Mouse (Mus musculus) limb, embryonic 13.5 days (tissue): Measurements from ENCODE around the gene Mcemp1. TPM values are rescaled to one million over a fixed set of nuclear protein-coding genes. Genes with fewer than 3 reads are reported as not detected.

Experiments
- ATAC-seq: fragments of 200-750 bp; cut with Nextera tagmentation; 2 replicates; pipeline ENCODE4 v1.8.0; 2017; ENCODE audit warnings: low read depth, moderate number of reproducible peaks, moderate TSS enrichment; ENCODE audit not compliant: low FRiP score
- H3K27ac ChIP-seq: fragments of 300-500 bp; sonication (generic); 2 replicates; pipeline ENCODE4 v1.5.1; 2015; ENCODE audit warnings: inconsistent platforms, mild to moderate bottlenecking, moderate library complexity
- H3K27me3 ChIP-seq: fragments of 300-500 bp; sonication (generic); 2 replicates; pipeline ENCODE4 v1.6.1; 2015; ENCODE audit warnings: mild to moderate bottlenecking, inconsistent platforms
- H3K36me3 ChIP-seq: fragments of 300-500 bp; sonication (generic); 2 replicates; pipeline ENCODE4 v1.6.1; 2015; ENCODE audit warnings: inconsistent platforms, mild to moderate bottlenecking, moderate library complexity
- H3K4me1 ChIP-seq: fragments of 300-500 bp; sonication (generic); 2 replicates; pipeline ENCODE4 v1.6.1; 2015; ENCODE audit warnings: inconsistent platforms
- H3K4me2 ChIP-seq: fragments of 300-500 bp; sonication (generic); replicated peaks from 2 replicates; pipeline ENCODE4 v1.6.1; 2015; ENCODE audit warnings: inconsistent platforms, mild to moderate bottlenecking, moderate library complexity
- H3K4me3 ChIP-seq: fragments of 300-500 bp; sonication (generic); 2 replicates; pipeline ENCODE4 v1.5.1; 2015; ENCODE audit warnings: moderate library complexity, mild to moderate bottlenecking, inconsistent platforms
- H3K9ac ChIP-seq: fragments of 300-500 bp; sonication (generic); 2 replicates; pipeline ENCODE4 v1.6.1; 2015; ENCODE audit warnings: mild to moderate bottlenecking, inconsistent platforms
- H3K9me3 ChIP-seq: fragments of 300-500 bp; sonication (generic); 2 replicates; pipeline ENCODE4 v1.6.1; 2016; ENCODE audit warnings: inconsistent platforms
- WGBS: fragments of 180-500 bp; shearing (Covaris S2); methylation state at CpG from one replicate; pipeline ENCODE4 v1.1.7; 2015; 5-methylcytosine and 5-hydroxymethylcytosine counted together
- polyA plus RNA-seq: library from polyadenylated mRNA; unstranded; fragments of >200 nt; fragmentation: Nextera tagmentation; extraction: Ambion mirVana; gene quantifications from 2 replicates; pipeline ENCODE4 v1.2.1, GENCODE M21; 2015

Mcemp1 gene
- polyA plus RNA-seq, result 0.17 TPM in 1 of 2 replicates, not detected in the other

GRCm38 (mm10) chr8:3665507-3665906 lies at the start of gene Mcemp1:
TSS of gene Mcemp1 (plus strand) at chr8:3665754.
- Histone ChIP-seq H3K4me1 (no peaks in the 10 kb centered on the region), H3K27ac (no peak within 1 kb of the TSS), H3K27me3 (no peaks in the 10 kb centered on the region), H3K4me3 (no peak within 1 kb of the TSS), H3K4me2 (no peak within 1 kb of the TSS), H3K9me3 (no peaks in the 10 kb centered on the region), H3K9ac (no peak within 1 kb of the TSS), H3K36me3 (no peaks in the 10 kb centered on the region)
- ATAC-seq, result no peak
- WGBS, result 77% methylated on average over 6 of the region's 6 CpGs

- peak within 1 kb of the TSS; percentile 92 for H3K4me3 ChIP-seq
- H3K4me1 ChIP-seq, result peaks cover 18% of the 10 kb centered on the region
- H3K27ac ChIP-seq, result no peak within 1 kb of the TSS
- peak within 1 kb of the TSS; percentile 82 for H3K4me2 ChIP-seq
- no peaks in the 10 kb centered on the region for H3K9me3 ChIP-seq
- peaks cover 30% of the 10 kb centered on the region for H3K36me3 ChIP-seq
- H3K27me3 ChIP-seq, result no peaks in the 10 kb centered on the region
- H3K9ac ChIP-seq, result peak within 1 kb of the TSS; percentile 80
- peak; percentile 99 for ATAC-seq
- WGBS, result under 1% methylated on average over 37 of the region's 37 CpGs
Measured at GRCm38 (mm10) chr8:3621199-3621970, 44.2 kb upstream of the Mcemp1 start, which contains the start of the genes Xab2 and Pet100. TSS of gene Xab2 (minus strand) at chr8:3621316. TSS of gene Pet100 (plus strand) at chr8:3621548.

- H3K9ac ChIP-seq, result peak overlapping the region; percentile 78
- H3K9me3 ChIP-seq, result no peaks in the 10 kb centered on the region
- ATAC-seq, result no peak
- peaks cover 18% of the 10 kb centered on the region for H3K4me1 ChIP-seq
- H3K36me3 ChIP-seq, result peaks cover 24% of the 10 kb centered on the region
- no peak overlapping the region for H3K27ac ChIP-seq
- no peaks in the 10 kb centered on the region for H3K27me3 ChIP-seq
- whole genome bisulfite sequencing, result 69% methylated on average over 8 of the region's 8 CpGs
- peak overlapping the region; percentile 92 for H3K4me3 ChIP-seq
- H3K4me2 ChIP-seq, result peak overlapping the region; percentile 79
Measured at GRCm38 (mm10) chr8:3622119-3622518, 43.4 kb upstream of the Mcemp1 start.

GRCm38 (mm10) chr8:3625445-3625844 lies 40.1 kb upstream of the Mcemp1 start, which contains the start of gene Pcp2:
TSS of gene Pcp2 (minus strand) at chr8:3625545.
- H3K27ac ChIP-seq, result no peak within 1 kb of the TSS
- 69% methylated on average over 1 of the region's 1 CpGs for WGBS

GRCm38 (mm10) chr8:3626971-3627370 lies 38.6 kb upstream of the Mcemp1 start:
- 63% methylated on average over 5 of the region's 5 CpGs for WGBS
- no peak overlapping the region for H3K27ac ChIP-seq

More at GRCm38 (mm10) chr8:3625445-3625844, 40.1 kb upstream of the Mcemp1 start, which contains the start of gene Pcp2:
- Histone ChIP-seq H3K27me3 (peaks cover 18% of the 10 kb centered on the region), H3K4me2 (no peak within 1 kb of the TSS), H3K36me3 (peaks cover 4% of the 10 kb centered on the region), H3K9me3 (no peaks in the 10 kb centered on the region), H3K4me1 (peaks cover 7% of the 10 kb centered on the region), H3K9ac (no peak within 1 kb of the TSS), H3K4me3 (no peak within 1 kb of the TSS)
- ATAC-seq, result no peak

GRCm38 (mm10) chr8:3628014-3628413 lies 37.5 kb upstream of the Mcemp1 start:
- H3K36me3 ChIP-seq, result peaks cover 4% of the 10 kb centered on the region
- H3K4me3 ChIP-seq, result no peak overlapping the region
- WGBS, result 21% methylated on average over 5 of the region's 5 CpGs
- no peak overlapping the region for H3K9ac ChIP-seq
- no peaks in the 10 kb centered on the region for H3K9me3 ChIP-seq
- H3K27ac ChIP-seq, result no peak overlapping the region
- H3K27me3 ChIP-seq, result peaks cover 29% of the 10 kb centered on the region
- H3K4me2 ChIP-seq, result no peak overlapping the region
- peaks cover 12% of the 10 kb centered on the region; the same call in 1 of the 2 replicates for H3K4me1 ChIP-seq
- ATAC-seq, result no peak

More at GRCm38 (mm10) chr8:3626971-3627370, 38.6 kb upstream of the Mcemp1 start:
- H3K4me1 ChIP-seq, result peaks cover 16% of the 10 kb centered on the region
- ATAC-seq, result no peak
- H3K9me3 ChIP-seq, result no peaks in the 10 kb centered on the region
- H3K36me3 ChIP-seq, result peaks cover 4% of the 10 kb centered on the region
- no peak overlapping the region for H3K4me2 ChIP-seq
- no peak overlapping the region for H3K4me3 ChIP-seq
- peaks cover 29% of the 10 kb centered on the region for H3K27me3 ChIP-seq
- H3K9ac ChIP-seq, result no peak overlapping the region

- WGBS, result 8% methylated on average over 47 of the region's 47 CpGs
- H3K9ac ChIP-seq, result peak within 1 kb of the TSS; percentile 48
- peak within 1 kb of the TSS; percentile 85 for H3K4me2 ChIP-seq
- peak within 1 kb of the TSS; percentile 53 for H3K4me3 ChIP-seq
- H3K36me3 ChIP-seq, result no peaks in the 10 kb centered on the region
- ATAC-seq, result peak; percentile 66
- H3K9me3 ChIP-seq, result no peaks in the 10 kb centered on the region
- H3K27ac ChIP-seq, result no peak within 1 kb of the TSS
- H3K27me3 ChIP-seq, result peaks cover 29% of the 10 kb centered on the region
- peaks cover 12% of the 10 kb centered on the region; the same call in 1 of the 2 replicates for H3K4me1 ChIP-seq
Measured at GRCm38 (mm10) chr8:3630647-3631477, 34.7 kb upstream of the Mcemp1 start, which contains the start of gene Stxbp2. TSS of gene Stxbp2 (plus strand) at chr8:3630955.

DNA sequence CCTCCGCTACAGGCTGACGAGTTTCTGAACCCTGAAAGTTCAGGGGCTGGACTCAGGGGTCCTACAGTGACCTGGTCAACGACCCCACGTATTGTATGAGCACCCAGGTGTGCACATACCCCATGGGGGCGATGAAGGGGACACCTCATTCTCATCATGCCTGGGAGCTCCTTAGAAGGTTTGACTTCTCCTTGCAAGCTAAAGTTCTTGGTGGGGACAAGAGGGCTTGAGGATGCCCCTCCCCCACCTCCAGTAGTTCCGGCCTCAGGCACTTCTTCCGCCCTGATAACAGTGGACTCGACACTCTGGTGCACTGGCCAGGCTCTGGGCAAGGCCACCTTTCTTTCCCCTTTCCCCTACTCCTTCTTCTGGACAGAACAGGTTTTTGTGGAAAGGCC lies 34.1 kb upstream of the Mcemp1 start:
- WGBS, result 28% methylated on average over 8 of the region's 8 CpGs
- no peak for ATAC-seq
- H3K36me3 ChIP-seq, result no peaks in the 10 kb centered on the region; the same call in 1 of the 2 replicates
- peak overlapping the region; percentile 53 for H3K4me3 ChIP-seq
- H3K9ac ChIP-seq, result peak overlapping the region; percentile 48
- peaks cover 12% of the 10 kb centered on the region; the same call in 1 of the 2 replicates for H3K4me1 ChIP-seq
- peak overlapping the region; percentile 85 for H3K4me2 ChIP-seq
- peaks cover 29% of the 10 kb centered on the region for H3K27me3 ChIP-seq
- H3K27ac ChIP-seq, result no peak overlapping the region
- no peaks in the 10 kb centered on the region for H3K9me3 ChIP-seq

DNA sequence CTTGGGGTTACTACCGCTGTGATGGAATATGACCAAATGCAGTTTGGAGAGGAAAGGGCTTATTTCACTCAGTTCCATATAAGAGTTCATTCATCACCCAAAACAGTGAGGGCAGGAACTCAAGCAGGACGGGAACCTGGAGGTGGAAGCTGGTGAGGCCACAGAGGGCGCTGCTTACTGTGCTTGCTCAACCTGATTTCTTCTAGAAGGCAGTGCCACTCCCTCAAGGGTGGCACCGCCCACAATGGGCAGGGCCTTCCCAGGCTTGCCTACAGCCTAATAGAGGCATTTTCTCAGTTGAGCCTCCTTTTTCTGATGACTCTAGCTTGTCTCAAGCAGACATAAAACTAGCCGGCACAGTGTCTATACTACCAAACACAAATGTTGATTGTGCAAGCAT lies 19.8 kb upstream of the Mcemp1 start:
- Histone ChIP-seq H3K9me3 (no peaks in the 10 kb centered on the region), H3K27me3 (no peaks in the 10 kb centered on the region), H3K4me2 (no peak overlapping the region), H3K4me3 (no peak overlapping the region), H3K36me3 (no peaks in the 10 kb centered on the region), H3K9ac (no peak overlapping the region), H3K4me1 (no peaks in the 10 kb centered on the region), H3K27ac (no peak overlapping the region)
- WGBS, result 17% methylated on average over 5 of the region's 5 CpGs
- ATAC-seq, result no peak

DNA sequence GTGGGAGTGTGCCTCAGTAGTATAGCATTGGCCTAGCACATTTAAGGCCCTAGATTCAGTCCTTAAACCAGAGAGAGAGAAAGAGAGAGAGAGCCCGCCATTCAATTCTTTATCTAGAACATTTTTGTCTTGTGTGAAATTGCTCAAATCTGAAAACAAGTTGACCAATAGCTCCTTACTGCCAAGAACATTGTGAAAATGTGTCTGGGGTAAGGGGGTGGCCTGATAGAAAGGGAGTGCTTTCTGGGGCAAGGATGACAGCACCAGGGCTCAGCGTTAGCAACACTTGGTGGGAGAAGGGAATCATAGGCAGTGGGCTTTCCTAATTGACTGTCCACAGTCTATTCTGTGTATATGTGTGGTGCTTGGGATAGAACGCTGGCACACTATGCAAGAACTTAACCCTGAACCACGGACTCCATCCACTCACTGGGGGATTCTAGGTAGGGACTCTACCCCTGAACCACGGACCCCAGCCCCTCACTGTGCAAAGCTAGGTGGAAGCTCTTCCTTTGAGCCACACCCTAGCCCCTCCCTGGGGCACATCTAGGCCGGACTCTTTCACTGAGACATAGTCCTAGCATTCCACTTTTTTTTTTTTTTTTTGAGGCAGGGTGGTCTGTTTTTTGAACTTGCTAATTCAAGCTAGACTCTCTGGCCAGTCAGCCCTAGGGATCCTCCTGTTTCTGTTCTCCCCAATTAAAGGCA lies 18.6 kb upstream of the Mcemp1 start:
- H3K4me2 ChIP-seq, result no peak overlapping the region
- H3K4me1 ChIP-seq, result no peaks in the 10 kb centered on the region
- 77% methylated on average over 6 of the region's 6 CpGs for WGBS
- no peak overlapping the region for H3K27ac ChIP-seq
- no peak for ATAC-seq
- no peaks in the 10 kb centered on the region for H3K27me3 ChIP-seq
- no peak overlapping the region for H3K9ac ChIP-seq
- no peaks in the 10 kb centered on the region for H3K9me3 ChIP-seq
- no peaks in the 10 kb centered on the region for H3K36me3 ChIP-seq
- H3K4me3 ChIP-seq, result no peak overlapping the region

DNA sequence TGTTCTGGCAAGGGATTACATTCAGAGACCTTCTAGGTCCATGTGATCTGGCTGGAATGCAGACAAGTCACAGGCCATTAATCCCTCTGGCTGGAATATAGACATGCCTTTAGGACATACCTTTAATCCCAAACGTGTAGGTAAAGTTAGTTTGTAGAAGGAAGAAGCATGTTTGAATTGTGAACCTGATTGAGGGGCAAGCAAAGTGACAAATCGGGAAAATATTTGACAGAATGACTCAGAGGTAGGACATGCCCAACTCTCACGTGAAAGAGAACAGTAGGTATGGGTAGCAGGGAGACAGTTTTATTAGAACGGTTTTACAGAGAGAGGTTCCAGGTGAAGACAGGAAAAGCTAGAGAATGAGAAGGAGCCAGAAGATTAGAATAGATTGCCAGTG lies 18.0 kb upstream of the Mcemp1 start:
- ATAC-seq, result no peak
- Histone ChIP-seq H3K4me2 (no peak overlapping the region), H3K9ac (no peak overlapping the region), H3K27me3 (no peaks in the 10 kb centered on the region), H3K36me3 (no peaks in the 10 kb centered on the region), H3K4me3 (no peak overlapping the region), H3K27ac (no peak overlapping the region), H3K4me1 (no peaks in the 10 kb centered on the region), H3K9me3 (no peaks in the 10 kb centered on the region)
- 75% methylated on average over 4 of the region's 4 CpGs for WGBS
